Mouse (Mus musculus) kidney, adult 2 months (tissue): ENCODE measurements at regions not wholly inside any gene's neighbourhood (a gene's known extent, or its start where the extent isn't known, plus 50 kb on each side); places are given as distances from the start of the nearest gene placed in this dataset.

Experiments
- CTCF ChIP-seq: fragments of 200-500 bp; conservative IDR thresholded peaks from 2 replicates; pipeline ENCODE4 v1.5.1; 2011; ENCODE audit warnings: low read depth, mild to moderate bottlenecking, control low read depth, low read length, moderate library complexity, mixed read lengths; ENCODE audit not compliant: insufficient read depth, insufficient read length
- POLR2A ChIP-seq: fragments of 200-500 bp; IDR thresholded peaks from one replicate; pipeline ENCODE4 v1.6.1; 2011; ENCODE audit warnings: low read depth, low read length, control low read depth

DNA sequence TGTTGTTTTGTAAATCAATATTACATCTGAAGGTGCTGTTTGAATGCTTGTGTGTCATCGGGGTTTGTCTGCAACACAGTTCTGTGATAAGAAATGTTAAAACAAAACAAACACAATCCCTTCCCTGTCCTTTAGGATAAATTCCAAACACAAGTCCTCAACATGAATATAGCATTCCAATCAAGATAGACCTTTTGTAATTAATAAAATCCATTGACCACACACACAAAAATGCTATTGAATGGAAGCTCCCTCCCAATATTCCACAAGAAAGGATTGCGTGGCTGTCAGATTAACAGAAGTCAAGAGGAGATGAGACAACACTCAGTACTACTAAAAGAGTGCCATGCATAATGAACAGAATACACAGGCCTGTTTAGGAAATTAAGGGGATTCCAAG lies 843.5 kb downstream of the 5730522E02Rik start:
- TF ChIP-seq CTCF, result no peak
- TF ChIP-seq POLR2A, result no peak
